Mouse (Mus musculus): ENCODE measurements around the gene Lima1.

DNA sequence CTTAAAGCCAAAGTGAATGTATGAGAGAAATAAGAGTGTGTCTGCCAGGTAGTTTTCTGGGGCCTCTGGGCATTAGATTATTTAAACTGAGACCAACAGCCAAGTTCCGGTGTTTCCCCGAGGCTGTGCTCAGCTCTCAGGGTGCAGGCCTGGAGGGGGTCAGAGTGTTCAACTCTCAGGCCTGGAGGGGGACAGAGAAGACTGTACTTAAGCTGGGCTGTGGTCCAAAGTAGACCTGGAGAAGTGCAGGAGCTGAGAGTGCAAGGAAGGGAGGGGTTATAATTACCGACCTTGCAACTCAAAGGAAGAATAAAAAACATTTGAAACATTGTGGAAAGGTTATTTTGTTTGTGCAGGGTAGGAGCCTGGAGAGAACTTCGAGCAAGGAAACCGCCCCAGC is 39.4 kb upstream of the Lima1 start:
- TF ChIP-seq ZC3H11A (IDR thresholded peaks at IDR 0.05; ENCODE audit: borderline replicate concordance, low read depth, low read length), result no peak
- no peak for TF ChIP-seq ZNF384 (IDR thresholded peaks at IDR 0.05; ENCODE audit: low read depth, low read length)
- no peak for TF ChIP-seq MAFK (IDR thresholded peaks at IDR 0.05; ENCODE audit: insufficient read depth, low read depth, low read length)
- TF ChIP-seq CHD2 (IDR thresholded peaks at IDR 0.05; ENCODE audit: low read depth, low read length), result no peak
- no peak for TF ChIP-seq HCFC1 (IDR thresholded peaks at IDR 0.05; ENCODE audit: borderline replicate concordance, insufficient read depth, low read length)
